Mouse (Mus musculus) intestine, embryonic 14.5 days (tissue): ENCODE measurements around the gene Thumpd3. TPM values are rescaled to one million over a fixed set of nuclear protein-coding genes. Genes with fewer than 3 reads are reported as not detected.

ENCODE experiments used
- ATAC-seq: fragments of 200-750 bp; cut with Nextera tagmentation; replicated peaks from 2 replicates; pipeline ENCODE4 v1.8.0; 2017; ENCODE audit warnings: low read depth, moderate number of reproducible peaks, moderate TSS enrichment, moderate library complexity; ENCODE audit not compliant: low FRiP score, low TSS enrichment
- DNase-seq: peaks from one replicate; pipeline ENCODE4 v3.0.0-alpha.2; 2018; ENCODE audit warnings: low spot score
- H3K27ac ChIP-seq: fragments of 300-500 bp; sonication (generic); 2 replicates; pipeline ENCODE4 v1.5.1; 2014; ENCODE audit warnings: low read depth, mild to moderate bottlenecking, control low read depth
- H3K27me3 ChIP-seq: fragments of 300-500 bp; sonication (generic); replicated peaks from 2 replicates; pipeline ENCODE4 v1.6.1; 2014; ENCODE audit warnings: low read length, control low read depth; ENCODE audit not compliant: control insufficient read depth, insufficient read depth
- H3K36me3 ChIP-seq: fragments of 300-500 bp; sonication (generic); 2 replicates; pipeline ENCODE4 v1.6.1; 2014; ENCODE audit warnings: low read length, control low read depth; ENCODE audit not compliant: control insufficient read depth, insufficient read depth
- H3K4me1 ChIP-seq: fragments of 300-500 bp; sonication (generic); replicated peaks from 2 replicates; pipeline ENCODE4 v1.6.1; 2014; ENCODE audit warnings: low read length, control low read depth, mixed read lengths; ENCODE audit not compliant: control insufficient read depth, insufficient read depth
- H3K4me2 ChIP-seq: fragments of 300-500 bp; sonication (generic); 2 replicates; pipeline ENCODE4 v1.6.1; 2014; ENCODE audit warnings: low read length
- H3K4me3 ChIP-seq: fragments of 300-500 bp; sonication (generic); 2 replicates; pipeline ENCODE4 v1.5.1; 2014; ENCODE audit warnings: low read depth, low read length, control low read depth, mixed read lengths
- H3K9ac ChIP-seq: fragments of 300-500 bp; sonication (generic); 2 replicates; pipeline ENCODE4 v1.6.1; 2014; ENCODE audit warnings: mild to moderate bottlenecking, low read length
- H3K9me3 ChIP-seq: fragments of 300-500 bp; sonication (generic); 2 replicates; pipeline ENCODE4 v1.6.1; 2016; ENCODE audit warnings: low read length, control low read depth; ENCODE audit not compliant: control insufficient read depth
- WGBS: fragments of 180-500 bp; shearing (Covaris S2); extraction: QIAGEN DNeasy Blood & Tissue Kit; methylation state at CpG from one replicate; pipeline ENCODE4 v1.1.7; 2014; 5-methylcytosine and 5-hydroxymethylcytosine counted together
- polyA plus RNA-seq: library from polyadenylated mRNA; unstranded; fragments of >200 nt; fragmentation: Nextera tagmentation; extraction: Ambion mirVana; gene quantifications from 2 replicates; pipeline ENCODE4 v1.2.1, GENCODE M21; 2014

Thumpd3 gene
- polyA plus RNA-seq, 1 experiment from 2014 or later: 48.2 TPM

GRCm38 (mm10) chr6:113079492-113079891 is 33.5 kb downstream of the Thumpd3 start:
- ATAC-seq: no peak
- peak overlapping the region; percentile 98 for H3K4me2 ChIP-seq
- H3K27me3 ChIP-seq: no peaks in the 10 kb centered on the region
- peaks cover 3% of the 10 kb centered on the region; the same call in 1 of the 2 replicates for H3K36me3 ChIP-seq
- H3K4me3 ChIP-seq: peak overlapping the region; percentile 80
- peaks cover 38% of the 10 kb centered on the region for H3K4me1 ChIP-seq
- H3K9me3 ChIP-seq: no peaks in the 10 kb centered on the region
- peak; percentile 73 for DNase-seq
- H3K27ac ChIP-seq: peak overlapping the region; percentile 100
- peak overlapping the region; percentile 98 for H3K9ac ChIP-seq
- WGBS: 2% methylated on average over 3 of the region's 3 CpGs

GRCm38 (mm10) chr6:113082229-113082628 is 36.2 kb downstream of the Thumpd3 start:
- ATAC-seq (no peak), DNase-seq (peak; percentile 64)
- H3K4me3 ChIP-seq: no peak overlapping the region
- H3K4me1 ChIP-seq: peaks cover 30% of the 10 kb centered on the region
- no peaks in the 10 kb centered on the region for H3K27me3 ChIP-seq
- 24% methylated on average over 6 of the region's 6 CpGs for WGBS
- H3K27ac ChIP-seq: no peak overlapping the region
- no peak overlapping the region for H3K9ac ChIP-seq
- H3K36me3 ChIP-seq: peaks cover 3% of the 10 kb centered on the region; the same call in 1 of the 2 replicates
- H3K4me2 ChIP-seq: peak overlapping the region; percentile 33
- H3K9me3 ChIP-seq: no peaks in the 10 kb centered on the region

DNA sequence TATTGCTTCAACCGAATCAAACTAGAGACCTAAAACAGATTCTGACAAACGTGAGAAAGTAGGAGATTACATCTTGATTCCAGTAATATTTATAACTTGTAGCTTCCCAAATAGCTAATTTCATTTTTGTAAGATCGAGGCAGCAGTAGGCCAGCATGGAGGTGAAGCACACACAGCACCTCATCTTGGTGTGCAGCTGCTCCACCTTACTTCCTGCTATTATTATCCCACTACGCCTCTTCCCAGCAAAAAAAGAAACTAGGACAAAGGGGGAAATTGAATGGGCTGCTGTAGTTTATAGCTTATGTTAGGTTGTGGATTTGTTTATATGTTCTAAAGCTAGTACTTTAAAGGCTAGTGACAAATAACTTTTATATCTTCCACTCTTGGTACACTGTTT is 38.6 kb downstream of the Thumpd3 start:
- WGBS: 61% methylated on average over 4 of the region's 4 CpGs
- no peak for ATAC-seq
- Histone ChIP-seq H3K4me1 (peaks cover 25% of the 10 kb centered on the region), H3K4me2 (no peak overlapping the region), H3K9me3 (no peaks in the 10 kb centered on the region), H3K4me3 (no peak overlapping the region), H3K27ac (no peak overlapping the region), H3K27me3 (no peaks in the 10 kb centered on the region), H3K9ac (no peak overlapping the region), H3K36me3 (peaks cover 3% of the 10 kb centered on the region; the same call in 1 of the 2 replicates)
- DNase-seq: no peak

DNA sequence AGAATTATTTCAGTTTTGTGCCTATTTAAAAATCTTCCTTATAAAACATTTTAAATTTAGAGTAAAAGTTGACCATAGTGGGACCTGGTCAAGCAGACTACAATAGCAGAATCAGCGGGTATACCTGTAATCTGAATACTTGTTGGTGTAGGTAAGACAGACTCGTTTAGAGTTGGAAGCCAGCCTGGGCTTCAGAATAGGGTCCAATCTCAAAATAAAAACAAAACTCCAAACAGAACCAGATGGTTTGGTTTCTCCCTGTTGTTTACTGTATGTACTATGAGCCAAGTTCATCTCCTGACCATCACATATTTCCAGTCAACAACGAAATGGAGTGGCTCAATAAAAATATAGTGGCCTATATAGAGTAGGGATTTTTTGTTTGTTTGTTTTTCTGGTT is 47.2 kb downstream of the Thumpd3 start:
- H3K27ac ChIP-seq: no peak overlapping the region
- H3K9ac ChIP-seq: no peak overlapping the region
- no peaks in the 10 kb centered on the region for H3K9me3 ChIP-seq
- H3K4me1 ChIP-seq: peaks cover 3% of the 10 kb centered on the region; the same call in 1 of the 2 replicates
- DNase-seq (no peak), ATAC-seq (no peak)
- H3K27me3 ChIP-seq: no peaks in the 10 kb centered on the region
- 87% methylated on average over 3 of the region's 3 CpGs for WGBS
- no peak overlapping the region for H3K4me3 ChIP-seq
- no peak overlapping the region for H3K4me2 ChIP-seq
- no peaks in the 10 kb centered on the region for H3K36me3 ChIP-seq

DNA sequence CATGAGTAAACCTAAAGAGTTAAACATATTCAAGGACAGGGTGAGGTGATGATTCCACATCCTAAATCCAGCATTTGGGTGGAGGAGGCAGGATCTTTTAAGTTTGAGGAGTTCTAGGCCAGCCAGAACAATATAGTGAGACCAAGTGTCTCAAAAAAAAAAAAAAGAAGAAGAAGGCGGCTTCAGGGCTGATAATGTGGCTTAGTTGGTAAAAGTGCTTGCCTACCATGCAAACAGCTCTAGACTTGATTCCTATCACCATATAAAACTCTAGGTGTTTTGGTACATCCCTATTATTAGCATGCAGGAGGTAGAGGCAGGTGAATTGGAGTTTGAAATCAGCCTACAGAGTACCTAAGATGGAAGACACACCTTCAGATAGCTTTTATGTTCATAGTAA is 49.5 kb downstream of the Thumpd3 start:
- H3K4me1 ChIP-seq: peaks cover 21% of the 10 kb centered on the region
- no peaks in the 10 kb centered on the region for H3K36me3 ChIP-seq
- H3K4me3 ChIP-seq: no peak overlapping the region
- ATAC-seq (no peak), DNase-seq (no peak)
- no peaks in the 10 kb centered on the region for H3K27me3 ChIP-seq
- no peak overlapping the region for H3K9ac ChIP-seq
- H3K4me2 ChIP-seq: no peak overlapping the region
- 87% methylated on average over 1 of the region's 1 CpGs for WGBS
- H3K27ac ChIP-seq: no peak overlapping the region
- no peaks in the 10 kb centered on the region for H3K9me3 ChIP-seq

DNA sequence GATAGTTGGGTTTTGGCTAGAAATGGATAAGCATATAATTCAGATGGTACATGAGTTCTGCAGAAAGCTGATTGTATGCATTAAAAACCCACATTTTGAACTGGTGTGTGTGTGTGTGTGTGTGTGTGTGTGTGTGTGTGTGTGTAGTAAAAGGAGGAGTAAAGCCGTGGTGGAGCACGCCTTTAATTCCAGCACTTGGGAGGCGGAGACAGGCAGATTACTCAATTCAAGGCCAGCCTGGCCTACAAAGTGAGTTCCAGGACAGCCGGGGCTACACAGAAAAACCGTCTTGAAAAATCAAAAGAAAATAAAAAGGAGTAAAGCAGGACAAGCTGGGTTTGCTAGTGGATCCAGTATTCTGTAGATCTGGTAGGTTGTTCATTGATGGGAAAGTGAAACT is 51.6 kb downstream of the Thumpd3 start:
- Histone ChIP-seq H3K4me1 (peaks cover 25% of the 10 kb centered on the region), H3K4me2 (no peak overlapping the region), H3K9me3 (no peaks in the 10 kb centered on the region), H3K27me3 (no peaks in the 10 kb centered on the region), H3K4me3 (no peak overlapping the region), H3K36me3 (no peaks in the 10 kb centered on the region), H3K9ac (no peak overlapping the region), H3K27ac (no peak overlapping the region)
- no peak for DNase-seq
- WGBS: 89% methylated on average over 5 of the region's 5 CpGs
- ATAC-seq: no peak

DNA sequence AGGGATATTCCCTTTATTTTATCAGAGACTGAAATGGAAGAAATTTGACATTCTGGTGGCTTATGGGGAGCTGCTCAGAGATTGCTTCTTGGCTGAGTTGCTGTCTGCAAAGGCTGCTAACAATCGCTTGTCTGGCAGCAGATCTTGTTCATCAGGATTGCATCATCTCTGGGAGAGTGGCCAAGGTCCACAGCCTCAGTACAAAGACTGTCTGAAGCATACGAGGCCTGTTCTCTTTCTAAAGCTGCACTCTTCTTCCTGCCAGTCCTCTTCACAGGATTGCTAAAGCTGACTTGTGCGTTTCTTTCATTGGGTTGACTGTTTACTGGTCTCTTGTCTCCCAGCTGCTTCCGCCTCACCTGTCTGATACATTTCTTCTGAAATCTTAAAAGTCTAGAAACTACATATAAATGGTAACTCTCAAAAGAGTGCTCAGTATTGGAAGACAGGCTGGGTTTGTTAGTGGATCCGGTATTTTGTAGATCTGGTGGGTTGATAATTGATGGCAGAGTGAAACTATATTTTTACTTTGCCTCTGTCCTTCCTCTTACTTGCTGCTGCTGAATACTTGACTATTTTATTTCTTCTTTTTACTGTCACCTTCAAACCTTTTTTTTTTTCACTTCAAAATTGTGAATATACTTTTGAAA is 53.7 kb downstream of the Thumpd3 start:
- no peaks in the 10 kb centered on the region for H3K9me3 ChIP-seq
- H3K27me3 ChIP-seq: no peaks in the 10 kb centered on the region
- peak; percentile 84 for ATAC-seq
- 17% methylated on average over 5 of the region's 5 CpGs for WGBS
- H3K4me1 ChIP-seq: peaks cover 25% of the 10 kb centered on the region
- no peak overlapping the region; the same call in 1 of the 2 replicates for H3K4me3 ChIP-seq
- H3K27ac ChIP-seq: peak overlapping the region; percentile 87
- H3K4me2 ChIP-seq: peak overlapping the region; percentile 39
- no peak overlapping the region for H3K9ac ChIP-seq
- H3K36me3 ChIP-seq: 0 out of 2 replicates have a peak, but pooled peaks cover under 1% of the 10 kb centered on the region
- peak; percentile 84 for DNase-seq

GRCm38 (mm10) chr6:113102541-113102940 is 56.5 kb downstream of the Thumpd3 start:
- WGBS: 82% methylated on average over 4 of the region's 4 CpGs
- H3K4me3 ChIP-seq: no peak overlapping the region
- H3K4me1 ChIP-seq: peaks cover 23% of the 10 kb centered on the region
- H3K9me3 ChIP-seq: no peaks in the 10 kb centered on the region
- H3K4me2 ChIP-seq: no peak overlapping the region
- no peak overlapping the region for H3K9ac ChIP-seq
- DNase-seq: no peak
- H3K36me3 ChIP-seq: peaks cover 17% of the 10 kb centered on the region
- no peak overlapping the region for H3K27ac ChIP-seq
- ATAC-seq: no peak
- H3K27me3 ChIP-seq: no peaks in the 10 kb centered on the region

DNA sequence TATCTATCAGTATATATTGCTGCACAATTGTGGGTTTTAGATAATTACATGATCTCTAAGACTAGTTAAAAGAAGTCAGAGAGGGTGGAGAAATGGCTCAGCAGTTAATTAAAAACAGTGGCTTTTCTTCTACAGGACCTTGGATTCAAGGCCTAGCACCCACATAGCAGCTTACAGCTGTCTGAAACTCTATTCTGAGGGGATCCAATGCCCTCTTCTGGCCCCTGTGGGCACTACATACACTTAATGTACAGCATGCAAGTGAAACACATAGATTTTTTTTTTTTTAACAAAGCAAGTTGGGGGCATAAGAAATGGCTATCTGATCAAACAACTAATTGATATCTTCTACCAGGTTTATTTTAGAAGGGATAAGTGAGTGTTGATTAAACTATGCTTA is 57.7 kb downstream of the Thumpd3 start:
- Histone ChIP-seq H3K9me3 (no peaks in the 10 kb centered on the region), H3K4me3 (no peak overlapping the region), H3K27me3 (no peaks in the 10 kb centered on the region), H3K27ac (no peak overlapping the region), H3K36me3 (peaks cover 22% of the 10 kb centered on the region), H3K4me2 (no peak overlapping the region), H3K9ac (no peak overlapping the region), H3K4me1 (peaks cover 18% of the 10 kb centered on the region)
- DNase-seq: peak; percentile 61
- ATAC-seq: no peak
